Mouse (Mus musculus): Measurements from ENCODE around the gene Olfr325.
"Not testable (repeated sequence)": the region's sequence is repeated elsewhere in the genome, so short reads cannot be mapped to it uniquely, and the experiment has no call there.

The Olfr325 gene

DNA sequence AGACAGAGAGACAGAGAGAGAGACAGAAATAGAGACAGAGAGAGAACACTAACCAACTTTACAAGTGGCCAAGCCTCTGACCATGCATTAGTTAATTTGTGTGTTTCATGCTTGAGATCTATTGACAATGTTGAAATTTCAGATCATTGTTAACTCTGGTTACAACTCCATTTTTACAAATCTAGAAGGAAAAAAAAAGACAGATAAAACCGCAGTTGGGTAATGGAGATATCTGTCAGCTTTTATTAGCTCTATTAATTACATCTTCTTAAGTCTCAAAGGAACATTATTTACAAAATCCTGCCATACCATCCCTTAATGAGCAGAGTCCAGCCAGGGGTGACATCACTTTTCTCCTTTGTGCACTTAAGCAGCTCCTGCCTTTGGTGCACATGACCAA, at the start of gene Olfr325:
Gene Olfr325, plus strand, starts transcription at position 301 of the 400 bp plus-strand sequence.
- DNase-seq (ENCODE audit: low spot score), result no peak

DNA sequence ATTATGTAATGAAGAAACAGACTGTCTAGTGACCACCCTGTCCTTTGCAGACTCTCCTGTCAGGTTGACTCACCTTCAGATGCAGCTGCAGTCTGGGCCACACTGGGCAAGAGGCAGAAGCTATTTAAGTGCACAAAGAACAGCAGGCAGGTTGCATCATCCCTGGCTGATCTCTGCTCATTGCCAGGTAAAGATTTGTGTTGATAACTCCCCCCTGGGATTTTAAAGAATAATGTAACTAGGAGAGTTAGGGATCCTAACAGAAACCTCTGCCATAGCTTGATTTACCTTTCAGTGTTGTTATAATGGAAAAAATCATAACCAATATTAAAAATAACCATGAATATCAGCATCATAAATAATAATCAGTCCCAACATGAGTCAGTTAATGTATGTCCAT, 42.8 kb upstream of the Olfr325 start, which contains the start of gene Olfr330:
Gene Olfr330, minus strand, starts transcription at position 101 of the 400 bp plus-strand sequence.
- DNase-seq (ENCODE audit: low spot score), result not testable (repeated sequence)

DNA sequence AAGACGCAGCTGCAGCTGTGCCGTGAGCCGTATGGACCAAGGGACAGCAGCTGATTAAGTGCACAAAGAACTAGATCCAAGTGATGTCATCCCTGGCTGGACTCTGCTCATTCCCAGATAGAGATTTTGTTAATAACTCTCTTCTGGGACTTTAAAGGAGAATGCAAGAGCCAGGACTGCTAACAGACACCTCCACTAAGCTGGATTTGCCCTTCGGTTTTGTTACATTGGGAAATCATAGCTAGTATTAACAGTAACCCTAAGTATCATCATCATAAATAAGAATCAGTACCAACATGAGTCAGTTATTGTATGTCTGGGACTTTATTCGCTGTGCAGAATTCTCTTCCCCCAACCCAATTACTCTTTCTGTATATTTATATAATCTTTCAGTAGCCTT, 31.2 kb upstream of the Olfr325 start, which contains the start of gene Olfr329-ps:
Gene Olfr329-ps, minus strand, starts transcription at position 101 of the 400 bp plus-strand sequence.
- DNase-seq (ENCODE audit: low spot score), result no peak

DNA sequence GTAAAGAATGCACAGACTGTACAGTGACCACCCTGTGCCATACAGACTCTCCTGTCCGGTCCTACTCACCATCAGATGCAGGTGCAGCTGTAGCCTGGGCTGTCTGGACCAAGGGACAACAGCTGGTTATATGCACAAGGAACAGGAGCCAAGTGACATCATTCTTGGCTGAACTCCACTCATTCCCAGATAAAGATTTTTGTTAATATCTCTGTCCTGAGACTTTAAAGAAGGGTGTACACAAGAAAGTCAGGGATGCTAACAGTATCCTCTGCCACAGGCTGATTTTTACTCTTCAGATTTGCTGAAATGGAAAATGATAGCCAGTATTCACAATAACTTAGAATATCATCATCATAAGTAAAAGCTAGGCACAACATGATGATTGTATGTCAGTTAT, 22.0 kb upstream of the Olfr325 start, which contains the start of gene Olfr328:
Gene Olfr328, minus strand, starts transcription at position 101 of the 400 bp plus-strand sequence.
- DNase-seq (ENCODE audit: low spot score), result no peak

DNA sequence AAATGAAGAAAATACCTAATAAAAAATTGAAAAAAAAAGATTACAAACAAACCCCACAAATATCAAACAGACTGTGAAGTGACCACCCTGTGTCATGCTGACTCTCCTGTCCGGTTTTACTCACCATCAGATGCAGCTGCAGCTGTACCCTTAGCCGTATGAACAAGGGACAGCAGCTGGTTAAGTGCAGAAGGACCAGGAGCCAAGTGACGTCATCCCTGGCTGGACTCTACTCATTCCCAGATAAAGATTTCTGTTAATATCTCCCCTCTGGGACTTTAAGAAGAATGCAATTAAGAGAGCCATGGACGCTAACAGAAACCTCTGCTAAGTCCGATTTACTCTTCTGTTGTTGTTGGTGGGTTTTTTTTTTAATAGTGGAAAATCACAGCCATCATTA, 7.1 kb upstream of the Olfr325 start, which contains the start of gene Olfr224:
Gene Olfr224, minus strand, starts transcription at position 149 of the 400 bp plus-strand sequence.
- no peak for DNase-seq (ENCODE audit: low spot score)

DNA sequence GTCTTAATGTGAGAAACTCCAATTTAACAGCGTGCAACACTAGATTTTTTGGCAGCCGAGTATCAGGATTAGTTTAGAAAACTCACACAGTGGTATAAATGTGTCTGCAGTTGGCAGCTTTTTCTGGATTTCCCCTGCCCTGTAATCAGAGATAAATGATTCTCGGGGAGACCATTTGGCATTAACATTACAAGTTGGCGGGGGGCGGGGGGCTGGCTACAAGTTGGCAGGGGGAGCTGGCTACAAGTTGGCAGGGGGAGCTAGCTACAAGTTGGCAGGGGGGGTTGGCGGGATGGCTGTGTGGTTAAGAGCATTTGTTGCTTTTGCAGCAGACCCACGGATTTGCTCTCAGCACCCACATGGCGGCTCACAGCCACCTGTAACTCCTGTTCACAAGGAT, 1.1 kb downstream of the Olfr325 start:
- DNase-seq (ENCODE audit: low spot score), result peak; percentile 9

DNA sequence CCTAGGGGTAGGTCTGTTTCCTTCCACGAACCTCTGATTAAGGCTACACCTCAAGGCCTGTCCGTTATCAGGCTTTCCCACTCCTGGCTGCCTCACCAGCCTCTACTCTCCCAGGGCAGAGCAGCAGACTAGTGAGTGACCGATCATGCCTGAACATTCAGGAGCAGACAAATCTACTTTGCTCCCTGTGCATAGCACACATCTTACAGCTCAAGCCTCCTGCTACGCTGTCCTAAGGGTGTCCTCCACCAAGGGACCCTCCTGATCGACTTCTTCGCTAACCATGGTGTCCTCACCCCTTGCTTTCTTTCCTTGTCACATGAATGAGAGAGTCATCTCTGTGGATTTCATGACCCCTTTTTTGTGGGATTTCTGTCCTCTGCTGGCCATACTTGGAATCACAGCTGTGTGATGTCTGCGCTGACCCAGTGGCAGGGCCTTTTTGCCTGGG, 10.4 kb downstream of the Olfr325 start:
- no peak for DNase-seq (ENCODE audit: low spot score)

DNA sequence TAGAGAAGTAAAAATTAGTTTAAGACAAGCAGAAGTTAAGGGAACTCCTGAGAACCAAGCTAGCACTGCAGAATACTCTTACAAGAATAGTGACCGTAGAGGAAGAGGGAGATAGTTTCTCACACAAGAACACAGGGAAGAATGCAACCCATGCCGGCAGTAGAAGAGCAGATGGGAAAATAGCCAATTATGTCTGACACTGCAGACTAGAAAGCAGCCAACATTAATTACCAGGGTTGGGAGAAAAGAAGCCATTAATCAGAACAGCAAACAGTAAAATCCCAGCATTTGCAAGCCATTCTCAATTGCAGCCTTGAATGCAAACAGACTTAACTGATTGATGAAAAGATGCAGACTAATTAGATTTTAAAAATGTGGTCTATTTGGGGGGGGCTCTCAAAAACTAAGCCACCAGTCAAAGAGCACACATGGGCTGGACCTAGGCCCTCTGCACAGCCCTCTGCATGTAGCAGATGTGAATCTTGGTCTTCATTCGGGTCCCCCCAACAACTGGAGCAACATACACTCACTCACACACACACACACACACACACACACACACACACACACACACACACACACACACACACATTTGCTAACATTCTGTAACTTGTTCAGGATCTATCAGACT, 11.2 kb downstream of the Olfr325 start:
- no peak for DNase-seq (ENCODE audit: low spot score)

DNA sequence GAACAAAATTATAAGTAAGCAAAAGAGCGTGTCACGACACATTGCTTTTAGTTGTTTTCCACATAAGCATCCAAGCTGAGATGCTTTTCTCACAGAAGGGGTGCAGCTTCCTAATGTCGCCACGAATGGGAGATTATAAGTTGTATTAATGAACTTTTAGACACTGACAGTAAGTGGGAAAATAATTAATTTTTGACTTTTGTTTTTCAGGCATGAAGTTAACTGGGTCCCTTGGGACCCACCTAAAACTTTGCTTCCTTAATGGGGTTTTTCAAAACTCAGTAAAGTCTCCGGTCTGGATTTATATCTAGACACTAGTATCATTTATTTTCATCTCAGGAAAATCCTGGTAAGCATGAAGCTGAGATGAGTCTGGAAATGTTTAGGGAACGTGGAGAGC, 17.3 kb downstream of the Olfr325 start, which contains the start of gene Olfr324:
Gene Olfr324, plus strand, starts transcription at position 301 of the 400 bp plus-strand sequence.
- DNase-seq (ENCODE audit: low spot score), result no peak

DNA sequence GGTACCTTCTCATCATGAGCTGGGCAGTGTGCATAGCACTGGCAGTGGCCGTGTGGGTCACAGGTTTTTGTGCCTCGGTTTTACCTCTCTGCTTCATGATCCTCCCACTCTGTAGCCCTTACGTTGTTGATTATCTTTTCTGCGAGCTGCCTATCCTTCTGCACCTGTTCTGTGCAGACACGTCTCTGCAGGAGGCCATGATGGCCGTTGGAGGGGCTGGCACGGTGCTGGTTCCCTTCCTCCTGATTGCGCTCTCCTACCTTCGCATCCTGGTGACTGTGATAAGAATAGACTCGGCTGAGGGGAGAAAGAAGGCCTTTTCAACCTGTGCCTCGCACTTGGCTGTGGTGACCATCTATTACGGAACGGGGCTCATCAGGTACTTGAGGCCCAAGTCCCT, 20.3 kb downstream of the Olfr325 start:
- DNase-seq (ENCODE audit: low spot score), result no peak

DNA sequence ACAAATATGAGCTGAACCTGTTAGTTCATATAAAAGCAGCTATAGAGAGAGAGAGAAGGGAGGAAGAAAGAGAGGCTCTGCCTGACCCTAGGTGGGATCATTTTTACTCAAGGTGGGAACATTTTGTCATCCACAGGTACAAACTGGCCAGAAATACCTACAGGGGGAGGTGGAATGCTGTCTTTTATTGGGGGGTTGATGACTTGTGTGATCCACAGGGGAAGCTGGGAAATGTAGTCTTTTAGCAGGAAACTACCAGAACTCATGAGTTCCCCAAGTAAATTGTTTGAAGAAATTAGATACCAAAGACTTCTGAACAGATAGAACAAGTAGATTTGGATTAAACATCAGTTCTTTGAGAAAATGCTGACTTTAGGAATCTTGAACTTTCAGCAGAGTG, 24.5 kb downstream of the Olfr325 start:
- no peak for DNase-seq (ENCODE audit: low spot score)

DNA sequence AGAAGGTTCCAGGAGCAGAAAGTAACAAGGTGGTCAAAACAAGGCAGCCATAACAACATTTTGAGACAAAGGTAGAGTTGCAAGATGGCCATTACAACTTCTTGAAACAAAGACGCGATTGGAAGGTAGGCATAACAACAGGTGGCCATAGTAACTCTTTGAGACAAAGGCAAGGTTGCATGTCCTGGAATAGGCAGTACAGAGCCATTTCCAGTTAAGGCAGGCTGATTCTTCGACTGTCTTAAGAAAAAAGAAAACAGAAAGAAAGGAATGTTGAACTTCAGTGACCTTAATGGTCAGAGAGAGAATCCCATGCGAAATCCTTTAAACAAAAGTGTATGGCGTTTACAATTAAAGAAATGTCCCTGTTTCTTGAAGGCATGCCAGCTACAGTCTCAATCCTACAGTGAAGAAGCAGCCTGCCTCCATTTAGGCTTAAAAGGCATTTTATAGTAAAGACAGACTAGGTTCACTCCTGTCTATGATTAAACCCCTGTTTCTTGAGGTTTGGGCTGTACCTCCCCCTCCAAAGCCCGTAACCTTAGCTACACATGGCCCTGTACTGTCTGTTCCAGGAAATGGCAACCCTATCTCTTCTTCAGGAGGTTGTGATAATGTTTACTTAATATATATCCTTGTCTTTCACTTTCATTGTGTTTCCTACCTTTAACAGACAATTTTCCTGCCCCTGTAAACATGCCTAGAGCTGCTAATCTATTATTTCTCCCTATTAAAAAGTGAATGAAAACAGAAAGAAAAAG, 25.4 kb downstream of the Olfr325 start:
- no peak for DNase-seq (ENCODE audit: low spot score)

DNA sequence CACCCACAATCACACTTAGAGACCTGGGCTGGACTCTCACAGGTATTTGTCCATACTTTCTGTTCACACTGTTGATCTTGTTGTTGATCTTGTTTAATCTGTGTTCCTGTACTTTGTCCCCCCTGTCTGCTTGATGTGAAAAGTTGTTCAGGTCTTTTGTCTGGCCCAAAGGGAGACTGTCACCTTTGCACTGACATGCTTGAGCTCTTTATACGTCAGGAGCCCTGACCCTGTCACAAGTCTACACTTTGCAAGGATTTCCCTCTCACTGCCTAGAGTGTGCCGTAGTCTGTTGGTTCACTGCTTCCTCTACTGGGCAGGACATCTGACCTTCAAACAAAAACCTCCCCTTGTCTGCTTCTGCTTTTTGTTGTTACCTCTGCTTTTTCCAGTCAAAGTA, 27.2 kb downstream of the Olfr325 start:
- no peak for DNase-seq (ENCODE audit: low spot score)

DNA sequence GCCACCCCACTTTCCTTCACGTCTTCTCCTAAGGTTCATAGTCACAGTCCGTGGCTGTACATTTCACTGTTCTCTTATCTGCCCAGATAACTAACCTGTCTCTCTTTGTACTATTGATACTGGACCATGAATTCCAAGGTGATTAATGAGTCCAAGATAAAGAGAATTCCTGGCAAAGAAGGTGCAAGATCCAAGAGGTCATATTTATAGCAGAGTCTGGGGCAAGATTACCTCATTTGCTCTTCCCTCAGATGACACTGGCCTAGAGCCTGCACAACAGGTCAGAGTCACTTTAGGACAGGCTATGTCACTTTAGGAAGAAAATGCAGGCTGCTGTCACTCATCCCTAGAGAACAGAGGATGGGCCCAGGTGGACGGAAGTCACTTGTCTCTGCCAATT, 27.7 kb downstream of the Olfr325 start:
- no peak for DNase-seq (ENCODE audit: low spot score)

DNA sequence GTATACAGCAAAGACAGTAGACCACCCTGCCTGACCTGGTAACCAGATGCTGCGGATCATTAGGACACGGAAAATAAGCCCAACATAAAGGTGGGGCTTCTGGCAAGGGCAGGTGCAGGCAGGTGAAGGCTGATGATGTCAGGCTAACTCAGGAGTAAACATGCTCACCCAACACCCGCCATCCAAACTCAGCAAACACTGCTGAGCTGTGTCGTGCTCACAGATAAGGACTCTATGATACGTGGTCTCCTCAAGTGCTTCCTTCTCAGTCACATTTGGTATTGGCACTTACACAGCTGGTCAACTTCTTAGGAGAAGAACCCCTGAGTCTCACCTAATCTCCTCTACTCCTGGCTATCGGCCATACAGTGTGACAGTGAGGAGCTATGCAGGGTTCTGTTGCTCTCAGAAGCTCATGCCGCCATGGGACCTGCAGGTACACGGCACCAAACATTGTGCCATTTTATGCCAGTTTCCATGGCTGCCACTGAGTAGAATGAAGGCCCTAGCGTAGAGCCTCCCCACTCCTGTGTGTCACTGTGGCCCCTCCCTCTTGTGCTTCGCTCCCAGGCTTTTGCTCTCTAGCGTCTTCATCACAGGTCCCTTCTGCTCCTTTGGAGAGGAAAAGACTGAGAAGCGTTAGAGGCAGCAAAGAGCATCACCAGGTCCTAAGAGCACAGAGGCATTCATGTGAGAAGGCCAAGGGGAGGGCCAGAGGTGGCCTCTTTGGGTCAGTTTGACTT, 28.8 kb downstream of the Olfr325 start:
- DNase-seq (ENCODE audit: low spot score), result no peak

DNA sequence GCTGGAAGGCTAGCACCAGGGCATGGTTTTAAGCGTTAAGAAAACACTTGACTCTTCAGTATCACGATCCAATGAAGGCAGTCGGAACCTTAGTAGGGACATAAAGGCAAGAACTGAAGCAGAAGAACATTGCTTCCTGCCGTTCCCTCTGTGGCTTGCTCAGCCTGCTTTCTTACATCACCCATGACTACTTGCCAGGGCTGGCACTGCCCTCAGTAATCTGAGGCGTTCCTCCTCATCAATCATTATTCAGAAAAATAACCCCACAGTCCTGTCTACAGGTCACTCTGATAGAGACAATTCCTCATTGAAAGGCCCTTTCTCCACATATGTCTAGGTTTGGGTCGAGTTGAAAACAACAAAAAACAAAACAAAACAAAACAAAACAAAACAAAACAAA, 29.5 kb downstream of the Olfr325 start:
- no peak for DNase-seq (ENCODE audit: low spot score)

DNA sequence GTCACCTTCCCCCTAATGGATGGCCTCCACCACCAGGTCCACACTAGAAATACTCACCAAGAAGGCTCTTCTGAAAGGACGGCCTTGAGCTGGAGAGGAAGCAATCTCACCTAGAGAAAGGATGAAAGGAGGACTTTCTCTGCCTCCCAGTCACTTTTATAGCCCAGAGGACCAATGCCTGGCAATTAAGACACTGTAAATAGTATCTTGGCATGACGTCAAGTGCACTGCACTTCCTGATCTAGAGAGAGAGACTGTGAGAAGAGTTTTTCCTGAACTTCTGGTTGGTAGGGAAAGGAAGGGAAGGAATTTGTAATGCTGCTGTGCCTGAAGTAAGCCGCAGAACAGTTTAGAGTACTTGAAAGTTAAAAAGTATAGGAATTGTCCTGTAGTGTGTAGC, 35.8 kb downstream of the Olfr325 start:
- DNase-seq (ENCODE audit: low spot score), result no peak

DNA sequence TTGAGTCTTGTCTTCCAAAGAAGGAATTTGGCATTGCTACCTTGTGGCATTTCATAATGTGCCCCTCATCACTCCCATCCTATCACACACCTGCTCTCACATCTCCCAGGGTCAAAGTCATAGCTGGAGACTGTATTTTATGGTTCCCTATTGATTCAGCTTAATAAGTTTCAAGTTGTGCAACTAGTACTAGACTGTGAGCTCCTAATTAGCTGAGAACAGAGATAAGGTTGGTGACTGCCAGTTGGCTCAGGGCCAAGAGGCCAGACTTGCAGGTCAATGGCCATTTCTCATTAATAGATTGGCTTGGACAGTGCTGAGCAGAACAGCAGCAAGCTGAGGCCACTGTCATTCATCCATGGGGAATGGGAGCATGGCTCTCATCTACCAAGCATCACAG, 37.0 kb downstream of the Olfr325 start:
- no peak for DNase-seq (ENCODE audit: low spot score)

DNA sequence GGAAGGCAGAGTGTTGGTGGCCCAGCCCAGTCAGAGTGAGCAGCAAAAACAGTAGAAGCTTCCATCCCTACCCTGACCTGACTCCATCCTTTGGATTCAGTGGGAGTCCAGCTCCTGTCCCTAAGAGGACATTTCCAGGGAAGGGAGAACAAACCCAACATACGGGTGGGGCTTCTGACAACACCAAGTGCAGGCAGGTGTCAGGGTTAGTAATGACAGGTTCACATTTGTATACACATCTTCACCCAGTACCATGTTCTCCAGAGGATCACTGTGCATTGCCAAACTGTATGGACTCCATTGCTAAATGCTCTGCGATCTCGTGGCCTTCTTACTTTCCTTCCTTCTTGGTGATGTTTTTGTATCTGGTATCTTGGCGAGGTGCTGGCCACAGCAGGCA, 38.4 kb downstream of the Olfr325 start, which contains the start of gene 2210407C18Rik:
Gene 2210407C18Rik, minus strand, starts transcription at position 101 of the 400 bp plus-strand sequence.
- DNase-seq (ENCODE audit: low spot score), result no peak

DNA sequence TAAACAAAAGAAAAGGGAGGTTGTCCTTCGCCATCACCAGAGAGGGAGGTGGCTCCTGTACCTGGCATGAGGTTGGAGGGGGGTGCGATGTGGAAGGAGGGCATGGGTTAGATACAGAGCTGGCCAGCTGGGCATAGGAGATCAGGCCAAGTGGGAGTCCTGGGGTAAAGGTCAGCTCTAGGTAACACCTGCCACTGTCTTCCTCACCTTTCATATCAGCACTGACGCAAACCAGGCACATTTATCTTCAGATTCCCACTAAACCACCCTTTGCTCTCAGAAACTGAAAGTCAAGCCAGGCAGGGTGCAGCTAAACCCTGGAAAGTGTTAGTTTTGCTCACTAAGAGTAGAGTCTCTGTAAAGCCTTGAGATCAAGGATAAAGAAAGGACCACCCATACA, 40.8 kb downstream of the Olfr325 start:
- DNase-seq (ENCODE audit: low spot score), result no peak

DNA sequence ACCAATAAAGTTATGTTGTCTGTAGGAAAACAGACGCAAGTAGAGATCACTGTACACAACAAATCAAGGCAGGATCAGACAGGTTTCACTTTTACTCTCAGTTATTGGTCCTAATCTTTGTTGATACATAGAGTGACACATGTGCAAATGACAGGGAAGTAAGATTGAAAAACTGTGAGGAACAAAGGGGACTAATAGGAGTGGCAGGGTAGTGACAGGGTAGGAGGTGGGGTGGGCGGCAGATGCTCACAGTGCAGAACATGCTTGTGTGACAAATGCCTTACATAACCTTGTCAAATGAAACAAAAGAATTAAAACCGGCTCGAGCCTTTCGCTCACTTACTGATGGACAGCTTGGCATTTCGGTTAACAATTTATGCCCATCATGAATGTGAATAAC, 41.3 kb downstream of the Olfr325 start:
- DNase-seq (ENCODE audit: low spot score), result no peak

DNA sequence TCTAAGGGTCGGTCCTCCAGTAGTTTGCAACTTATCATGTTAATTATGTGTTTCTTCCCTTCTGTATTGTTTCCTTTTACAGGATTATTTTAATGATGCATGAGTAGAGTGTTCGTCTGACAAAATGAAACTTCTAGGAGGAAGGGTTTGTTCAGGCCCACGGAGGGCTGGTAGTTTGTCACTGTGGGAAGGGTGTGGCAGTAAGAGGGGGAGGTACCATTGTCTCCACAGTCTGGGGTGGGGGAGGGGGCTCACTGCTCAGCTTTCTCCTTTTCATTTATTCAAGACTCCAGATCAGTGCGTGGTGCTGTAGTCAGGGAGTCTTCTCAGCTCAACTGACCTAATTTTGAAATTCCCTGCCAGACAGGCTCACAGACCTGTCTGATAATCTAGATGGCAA, 48.6 kb downstream of the Olfr325 start:
- DNase-seq (ENCODE audit: low spot score), result no peak

All from layer of hippocampus, adult 9-10 months (tissue).